Mouse (Mus musculus) thymus, postnatal 14 days (tissue): ENCODE measurements around the gene Mdga1.
"Not testable (repeated sequence)": the region's sequence is repeated elsewhere in the genome, so short reads cannot be mapped to it uniquely, and the experiment has no call there.

Experiments used
- DNase-seq: peaks from one replicate; pipeline ENCODE4 v3.0.0; 2021

The Mdga1 gene

DNA sequence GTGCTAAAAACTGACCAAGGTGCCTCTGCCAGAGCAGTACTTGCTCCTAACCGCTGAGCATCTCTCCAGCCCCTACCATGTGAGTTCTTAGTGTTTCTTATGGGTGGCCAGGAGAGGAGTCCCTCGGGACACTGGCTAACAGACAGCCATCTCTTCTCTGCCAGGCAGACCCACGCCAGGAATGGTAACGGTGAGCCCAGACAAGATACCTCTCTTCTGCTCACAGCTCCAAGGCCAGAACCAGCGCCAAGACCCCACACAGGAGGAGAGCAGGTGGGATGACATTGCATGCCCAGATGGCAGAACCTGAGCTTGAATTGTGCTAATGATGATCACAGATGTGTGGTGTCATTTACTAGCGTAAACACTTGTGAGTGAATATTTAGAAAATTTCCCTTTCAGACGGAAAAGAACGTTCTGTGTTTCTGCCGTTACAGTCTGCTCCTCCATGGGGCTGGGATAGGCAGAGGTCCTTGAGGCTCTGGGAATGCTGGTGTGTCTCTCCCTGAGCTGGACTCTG lies 178.3 kb downstream of the Mdga1 start:
- DNase-seq = no peak

- DNase-seq = no peak
These were observed 179.6 kb downstream of the Mdga1 start for GRCm38 (mm10) chr17:29790231-29790740.

DNA sequence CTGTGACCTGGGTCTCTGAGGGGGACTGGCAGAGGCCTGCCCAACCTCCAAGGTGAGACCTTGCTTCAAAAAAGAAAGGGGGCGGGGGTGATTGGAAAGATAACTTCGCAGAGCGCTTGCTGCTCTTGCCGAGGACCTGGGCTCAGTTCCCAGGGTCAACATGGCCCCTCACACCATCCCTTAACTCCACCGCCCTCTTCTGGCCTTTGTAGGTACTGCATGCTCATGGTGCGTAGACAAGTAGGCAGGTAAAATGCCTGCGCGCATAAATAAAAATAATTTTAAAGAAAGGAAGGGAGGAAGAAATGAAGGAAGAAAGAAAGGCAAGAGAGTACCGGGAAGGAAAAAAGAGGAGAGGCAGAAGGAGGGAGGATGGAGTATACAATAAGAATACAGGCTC lies 180.2 kb downstream of the Mdga1 start:
- DNase-seq = peak; percentile 49

- no peak for DNase-seq
These were observed 181.3 kb downstream of the Mdga1 start for GRCm38 (mm10) chr17:29788573-29788972.

DNA sequence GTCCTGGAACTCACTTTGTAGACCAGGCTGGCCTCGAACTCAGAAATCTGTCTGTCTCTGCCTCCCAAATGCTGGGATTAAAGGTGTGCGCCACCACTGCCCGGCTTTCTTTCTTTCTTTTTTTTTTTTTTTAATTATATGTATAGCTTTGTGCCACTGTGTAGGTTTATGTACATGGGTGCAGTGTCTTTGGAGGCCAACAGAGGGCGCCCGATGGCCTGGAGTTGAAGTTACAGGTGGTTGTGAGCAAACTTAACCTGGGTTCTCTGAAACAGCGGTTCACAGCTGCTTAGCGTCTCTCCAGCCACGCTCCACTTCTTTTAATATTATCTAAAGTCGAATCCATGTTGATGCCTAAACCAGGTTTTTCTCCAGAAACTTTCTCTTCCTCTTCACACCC lies 185.1 kb downstream of the Mdga1 start:
- DNase-seq = no peak

- not testable (repeated sequence) for DNase-seq
These were observed 188.4 kb downstream of the Mdga1 start for GRCm38 (mm10) chr17:29781472-29781871.

- DNase-seq = no peak
These were observed 191.9 kb downstream of the Mdga1 start for GRCm38 (mm10) chr17:29778021-29778420.
